Mouse (Mus musculus) ES-E14 (cell line): ENCODE results near the gene Kdm4b.

ENCODE experiments used
- CHD2 ChIP-seq: IDR thresholded peaks from 2 replicates; pipeline ENCODE4 v1.6.1; 2014; ENCODE audit warnings: mild to moderate bottlenecking, low read depth, low read length, inconsistent platforms
- HCFC1 ChIP-seq: IDR thresholded peaks from 2 replicates; pipeline ENCODE4 v1.6.1; 2012; ENCODE audit warnings: low read length, inconsistent platforms, borderline replicate concordance; ENCODE audit not compliant: insufficient read depth
- ZNF384 ChIP-seq: IDR thresholded peaks from 2 replicates; pipeline ENCODE4 v1.6.1; 2012; ENCODE audit warnings: low read depth, low read length, inconsistent platforms

DNA sequence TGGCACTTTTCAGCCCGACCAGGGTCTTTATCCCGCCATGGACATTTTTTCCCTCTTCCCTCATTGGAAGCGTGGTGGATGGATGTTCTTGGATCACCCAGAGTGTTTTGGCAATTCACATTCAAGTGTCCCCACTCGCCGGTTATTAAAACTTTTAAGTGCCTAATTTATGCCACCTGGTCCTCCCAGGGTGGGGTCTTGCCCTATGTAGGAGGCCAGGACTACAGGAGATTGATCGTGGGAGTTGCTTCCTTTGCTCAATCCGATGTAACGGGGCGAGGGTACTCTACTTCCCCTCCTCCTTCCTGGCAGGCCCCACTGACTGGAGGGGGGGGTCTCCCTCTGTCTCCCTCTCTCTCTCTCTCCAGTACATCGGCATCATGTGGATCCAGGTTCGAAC lies 21.1 kb upstream of the Kdm4b start:
- TF ChIP-seq CHD2 = no peak
- TF ChIP-seq ZNF384 = no peak
- TF ChIP-seq HCFC1 = no peak
